Comparison of ENCODE assay signal across 19 mouse cellular contexts in the genomic region with DNA sequence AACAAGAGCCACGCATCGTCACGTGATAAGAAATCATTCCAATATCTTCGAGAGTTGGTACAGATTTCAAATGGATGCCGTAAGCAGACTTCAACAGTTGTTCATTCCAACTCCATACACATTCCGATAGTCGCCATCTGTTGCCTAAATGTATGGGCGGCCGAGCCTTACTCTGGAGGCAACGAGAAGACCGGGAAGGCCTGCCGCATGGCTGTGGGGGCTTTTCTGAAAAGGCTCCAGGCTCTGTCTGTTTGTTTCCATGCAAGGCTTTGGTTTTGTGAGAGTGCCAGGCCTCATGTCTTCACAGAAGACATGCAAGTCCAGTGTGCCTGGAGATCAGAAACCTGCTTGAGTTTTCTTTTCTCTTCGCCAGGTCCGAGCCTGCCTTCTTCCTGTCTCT. TPM values are rescaled to one million over a fixed set of nuclear protein-coding genes. Genes with fewer than 3 reads are reported as not detected.
DNase-seq lines count a peak whose midpoint lies in the region.
"Had no signal": no experiment of that assay in that cellular context is flagged by ENCODE, and none has a peak within 500 bp of the region (broad histone marks: within the 10 kb centered on the region; RNA-seq: fewer than 3 reads in every experiment).

No protein-coding gene starts in this region.

- 95% methylated on average over 14 of the region's 14 CpGs for WGBS in limb, embryonic 10.5 days

- no peaks in the 10 kb centered on the region for H3K4me1 ChIP-seq in limb, embryonic 10.5 days
- H3K4me1 ChIP-seq: embryonic facial prominence, embryonic 10.5 days; hindbrain, embryonic 13.5 days; midbrain, embryonic 12.5 days had no signal

- no peaks in the 10 kb centered on the region for H3K36me3 ChIP-seq in limb, embryonic 10.5 days
- H3K36me3 ChIP-seq: embryonic facial prominence, embryonic 10.5 days; hindbrain, embryonic 13.5 days; midbrain, embryonic 12.5 days had no signal

- intact Hi-C loops in gastrocnemius, postnatal 36 days (cut with DNase I), result no loop called here

- H3K4me3 ChIP-seq in limb, embryonic 10.5 days, result no peak overlapping the region
- H3K4me3 ChIP-seq: embryonic facial prominence, embryonic 10.5 days; erythroblast, embryonic 14.5 days; hindbrain, embryonic 13.5 days; midbrain, embryonic 12.5 days; myocyte had no signal

- no peak overlapping the region for H3K27ac ChIP-seq in limb, embryonic 10.5 days
- H3K27ac ChIP-seq: embryonic facial prominence, embryonic 10.5 days; hindbrain, embryonic 13.5 days; midbrain, embryonic 12.5 days had no signal

- peak; percentile 45 for DNase-seq in layer of hippocampus, adult 11-12 months (ENCODE audit: low spot score)
- no peak for DNase-seq in layer of hippocampus, postnatal 25 days (ENCODE audit: extremely low spot score in 1 of 2, low spot score in 1 of 2)
- peak; percentile 26 to 31 for DNase-seq in frontal cortex, postnatal 10 days (ENCODE audit: low spot score in 2 of 2)
- DNase-seq in left cerebral cortex, adult 9 months (ENCODE audit: low spot score in 2 of 2), result peak; percentile 42 to 78
- DNase-seq in right cerebral cortex, postnatal 25 days, result peak; percentile 73
- no peak for DNase-seq in gastrocnemius, postnatal 36 days
- DNase-seq in limb, embryonic 10.5 days (ENCODE audit: low spot score), result no peak
- DNase-seq: adrenal gland, adult 2 months; cerebellum, postnatal 10 days; heart, adult 18-20 months; kidney, postnatal 10 days; liver, postnatal 0 days; lung, postnatal 4 days; thymus, adult 2 months had no signal

- H3K27me3 ChIP-seq in limb, embryonic 10.5 days (ENCODE audit: low read depth, poor library complexity, severe bottlenecking), result no peaks in the 10 kb centered on the region
- H3K27me3 ChIP-seq: hindbrain, embryonic 13.5 days; midbrain, embryonic 12.5 days had no signal

- no peaks in the 10 kb centered on the region for H3K9me3 ChIP-seq in limb, embryonic 10.5 days (replicated peaks)
- H3K9me3 ChIP-seq: embryonic facial prominence, embryonic 10.5 days; hindbrain, embryonic 13.5 days; midbrain, embryonic 12.5 days had no signal

RNA-seq across cellular contexts. Expression of a gene that starts 28.6 kb away (rescaled TPM):
- 100 to 1,000 TPM; 124 to 128 TPM for total RNA-seq in layer of hippocampus, postnatal 25 days (2021)
- under 1 TPM; 0.38 to 0.42 TPM for total RNA-seq in gastrocnemius, postnatal 36 days (2021)
- polyA plus RNA-seq in limb, embryonic 10.5 days (2016; fragmentation: Nextera tagmentation; extraction: Ambion mirVana), result 0.75 and 1.6 TPM in 2 replicates
- polyA plus RNA-seq: erythroblast, embryonic 14.5 days had no signal

Comparison
In these comparisons a context has a peak if more than half of its experiments do, and no peak if none do; other contexts are left out.
1. DNase-seq: peak in layer of hippocampus, adult 11-12 months (single experiment), frontal cortex, postnatal 10 days (2 of 2), left cerebral cortex, adult 9 months (2 of 2) and right cerebral cortex, postnatal 25 days (single experiment); none in layer of hippocampus, postnatal 25 days (0 of 2), gastrocnemius, postnatal 36 days (0 of 2) and limb, embryonic 10.5 days (single experiment).
2. RNA of a gene that starts 28.6 kb away (total RNA-seq): 124 to 128 TPM in layer of hippocampus, postnatal 25 days; 0.38 to 0.42 TPM in gastrocnemius, postnatal 36 days; every median in the first group is over 10 times any median in the second.